Mouse (Mus musculus) intestine, postnatal 0 days (tissue): ENCODE data around the gene Npr1. TPM values are rescaled to one million over a fixed set of nuclear protein-coding genes. Genes with fewer than 3 reads are reported as not detected.
A peak's percentile ranks its signal among the peaks of the same experiment; 100 is the strongest.

Experiments
- ATAC-seq: fragments of 200-750 bp; cut with Nextera tagmentation; 2 replicates; pipeline ENCODE4 v1.8.0; 2017; ENCODE audit warnings: mild to moderate bottlenecking, moderate TSS enrichment, moderate library complexity
- H3K27ac ChIP-seq: fragments of 300-500 bp; sonication (generic); 2 replicates; pipeline ENCODE4 v1.5.1; 2014; ENCODE audit warnings: mild to moderate bottlenecking, low read depth, low read length, moderate library complexity
- H3K27me3 ChIP-seq: fragments of 300-500 bp; sonication (generic); replicated peaks from 2 replicates; pipeline ENCODE4 v1.6.1; 2014; ENCODE audit warnings: low read length, mixed read lengths; ENCODE audit not compliant: control insufficient read depth, insufficient read depth
- H3K36me3 ChIP-seq: fragments of 300-500 bp; sonication (generic); 2 replicates; pipeline ENCODE4 v1.6.1; 2014; ENCODE audit warnings: mild to moderate bottlenecking, moderate library complexity; ENCODE audit not compliant: control insufficient read depth, insufficient read depth
- H3K4me1 ChIP-seq: fragments of 300-500 bp; sonication (generic); replicated peaks from 2 replicates; pipeline ENCODE4 v1.6.1; 2014; ENCODE audit warnings: antibody characterized with exemption, low read length, mixed read lengths; ENCODE audit not compliant: control insufficient read depth, insufficient read depth
- H3K4me2 ChIP-seq: fragments of 300-500 bp; sonication (generic); replicated peaks from 2 replicates; pipeline ENCODE4 v1.6.1; 2014; ENCODE audit warnings: low read depth, mild to moderate bottlenecking, moderate library complexity
- H3K4me3 ChIP-seq: fragments of 300-500 bp; sonication (generic); 2 replicates; pipeline ENCODE4 v1.5.1; 2014; ENCODE audit warnings: low read depth, low read length
- H3K9ac ChIP-seq: fragments of 300-500 bp; sonication (generic); 2 replicates; pipeline ENCODE4 v1.6.1; 2014; ENCODE audit warnings: mild to moderate bottlenecking, low read depth, low read length
- H3K9me3 ChIP-seq: fragments of 300-500 bp; sonication (generic); 2 replicates; pipeline ENCODE4 v1.6.1; 2016; ENCODE audit warnings: mixed run types; ENCODE audit not compliant: control insufficient read depth
- CTCF ChIP-seq: sonication (generic); IDR thresholded peaks from 2 replicates; pipeline ENCODE4 v1.5.1; 2016; ENCODE audit warnings: low read depth, mild to moderate bottlenecking, control low read depth, antibody characterized with exemption, moderate library complexity
- WGBS: fragments of 180-500 bp; shearing (Covaris S2); extraction: QIAGEN DNeasy Blood & Tissue Kit; methylation state at CpG from one replicate; pipeline ENCODE4 v1.1.7; 2014; 5-methylcytosine and 5-hydroxymethylcytosine counted together
- polyA plus RNA-seq: library from polyadenylated mRNA; unstranded; fragments of >200 nt; fragmentation: Nextera tagmentation; extraction: Ambion mirVana; gene quantifications from 2 replicates; pipeline ENCODE4 v1.2.1, GENCODE M21; 2015

Npr1 gene
- polyA plus RNA-seq = 3.4 and 4.2 TPM in 2 replicates

DNA sequence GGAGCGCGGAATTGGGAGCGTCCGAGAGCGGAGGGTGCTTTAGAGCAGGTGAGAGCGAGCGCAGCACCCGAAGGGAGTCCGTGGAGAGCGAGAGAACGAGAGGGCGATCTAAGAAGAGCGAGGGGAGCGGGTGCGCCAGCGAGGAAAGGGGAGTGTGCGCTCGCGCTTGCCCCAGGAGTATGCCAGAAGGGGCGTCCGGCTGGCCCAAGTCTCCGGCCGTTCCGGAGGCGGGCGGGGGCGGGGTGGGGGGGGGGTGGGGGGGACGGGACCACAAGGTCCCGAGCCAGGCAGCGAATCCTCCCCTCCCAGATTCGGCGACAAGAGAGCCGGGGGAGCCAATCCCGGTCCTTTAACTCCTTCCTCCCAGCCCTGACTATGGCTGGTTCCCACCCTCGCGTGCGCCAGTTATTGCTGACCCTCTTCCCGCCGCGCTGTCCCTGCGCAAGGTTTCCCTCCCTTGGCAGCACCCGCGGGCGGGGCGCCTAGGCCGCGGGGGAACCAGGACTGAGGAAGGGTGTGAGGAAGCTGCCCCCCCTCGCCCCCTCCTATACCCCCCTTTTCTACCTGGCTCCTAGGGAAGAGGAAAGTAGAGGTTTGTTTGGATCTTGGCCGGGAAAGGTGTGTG, at the start of gene Npr1:
TSS of gene Npr1 (minus strand) at position 181 of the 625 bp plus-strand sequence.
- WGBS = under 1% methylated on average over 32 of the region's 49 CpGs
- Histone ChIP-seq H3K9me3 (no peaks in the 10 kb centered on the region), H3K27ac (no peak within 1 kb of the TSS; the same call in 1 of the 2 replicates), H3K9ac (peak within 1 kb of the TSS; percentile 47), H3K4me1 (peaks cover 5% of the 10 kb centered on the region; the same call in 1 of the 2 replicates), H3K36me3 (no peaks in the 10 kb centered on the region), H3K4me2 (peak within 1 kb of the TSS; percentile 96), H3K4me3 (peak within 1 kb of the TSS; percentile 57), H3K27me3 (peaks cover 28% of the 10 kb centered on the region)
- peak; percentile 23; the same call in 1 of the 2 replicates for ATAC-seq
- TF ChIP-seq CTCF = no peak

DNA sequence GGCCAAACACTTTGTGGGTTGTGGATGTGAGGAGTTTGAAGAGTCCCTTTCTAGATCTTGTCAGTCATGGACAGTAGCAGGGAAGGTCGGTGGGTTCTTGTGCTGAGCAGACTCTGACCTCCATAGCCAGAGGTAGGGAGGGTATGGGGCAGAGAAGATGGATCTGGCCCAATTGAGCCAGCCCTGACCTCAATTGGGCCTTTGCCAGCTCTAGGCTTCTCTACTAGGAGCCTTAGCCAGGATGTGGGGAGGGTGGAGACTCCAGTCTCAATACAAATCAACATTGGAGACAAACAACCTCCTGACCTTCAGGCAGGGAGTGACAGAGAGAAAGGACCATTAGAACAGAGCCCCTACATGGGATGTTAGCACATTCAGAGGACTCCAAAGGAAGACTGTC, 49.6 kb upstream of the Npr1 start:
- ATAC-seq = no peak
- peak overlapping the region; percentile 48; the same call in 1 of the 2 replicates for H3K9ac ChIP-seq
- H3K27me3 ChIP-seq = no peaks in the 10 kb centered on the region
- peak overlapping the region; percentile 83 for H3K4me2 ChIP-seq
- TF ChIP-seq CTCF = no peak
- no peaks in the 10 kb centered on the region for H3K9me3 ChIP-seq
- H3K4me3 ChIP-seq = peak overlapping the region; percentile 45
- H3K4me1 ChIP-seq = no peaks in the 10 kb centered on the region
- whole genome bisulfite sequencing = 17% methylated on average over 1 of the region's 1 CpGs
- H3K36me3 ChIP-seq = no peaks in the 10 kb centered on the region
- H3K27ac ChIP-seq = 0 out of 2 replicates have a peak overlapping the region, but pooled peaks have one; percentile 71

GRCm38 (mm10) chr3:90514691-90515090, 49.0 kb upstream of the Npr1 start:
- Histone ChIP-seq H3K9me3 (no peaks in the 10 kb centered on the region), H3K4me3 (peak overlapping the region; percentile 45), H3K9ac (peak overlapping the region; percentile 53), H3K27ac (peak overlapping the region; percentile 71; the same call in 1 of the 2 replicates), H3K27me3 (no peaks in the 10 kb centered on the region), H3K36me3 (no peaks in the 10 kb centered on the region), H3K4me1 (no peaks in the 10 kb centered on the region), H3K4me2 (peak overlapping the region; percentile 83)
- ATAC-seq = peak; percentile 77
- under 1% methylated on average over 10 of the region's 10 CpGs for WGBS
- TF ChIP-seq CTCF = no peak; the same call in 1 of the 2 replicates

DNA sequence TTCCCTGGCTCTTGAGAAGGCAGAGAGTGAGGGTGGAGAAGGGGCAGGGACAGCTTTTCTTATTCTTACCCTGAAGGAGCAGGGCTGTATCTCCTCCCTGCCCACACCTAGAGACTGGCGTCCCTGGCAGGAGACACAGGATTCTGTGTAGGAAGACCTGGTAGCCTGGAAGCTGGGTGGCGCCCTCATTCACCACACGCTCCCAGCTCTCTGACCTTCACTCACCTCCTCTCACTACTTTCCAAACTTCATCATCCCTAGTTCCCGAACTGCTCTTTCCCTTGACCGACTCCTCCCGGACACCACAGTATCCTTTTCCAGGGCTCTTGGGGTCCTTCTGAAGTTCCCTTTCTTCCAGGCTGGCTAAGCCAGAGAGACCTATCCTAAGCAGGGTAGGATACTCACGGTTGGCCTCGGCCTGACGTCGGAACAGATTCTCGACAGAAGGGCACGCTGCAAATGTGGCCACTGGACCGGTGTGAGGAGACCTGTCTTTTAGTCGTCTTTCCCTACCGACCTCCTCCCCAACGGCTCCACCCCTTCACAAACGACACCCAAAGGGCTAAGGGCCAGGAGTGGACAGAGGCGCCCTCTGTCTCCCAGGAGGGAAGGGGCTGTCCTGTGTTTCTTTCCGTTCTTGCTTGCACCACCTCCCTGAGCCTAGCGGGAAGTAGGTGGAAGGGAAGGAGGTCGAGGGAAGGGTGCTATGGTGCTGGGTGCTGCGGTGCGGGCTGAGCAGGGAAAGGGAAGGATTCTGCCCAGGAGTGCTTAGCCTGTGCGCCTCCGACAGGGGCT, 48.3 kb upstream of the Npr1 start, which contains the start of the genes S100a1 and S100a13:
TSS of gene S100a1 (minus strand) at position 597 of the 795 bp plus-strand sequence.
TSS of gene S100a13 (plus strand) at position 640 of the 795 bp plus-strand sequence.
- Histone ChIP-seq H3K4me1 (no peaks in the 10 kb centered on the region), H3K36me3 (no peaks in the 10 kb centered on the region), H3K9ac (peak within 1 kb of the TSS; percentile 53), H3K4me3 (peak within 1 kb of the TSS; percentile 45), H3K4me2 (peak within 1 kb of the TSS; percentile 83), H3K27me3 (no peaks in the 10 kb centered on the region), H3K27ac (peak within 1 kb of the TSS; percentile 71), H3K9me3 (no peaks in the 10 kb centered on the region)
- ATAC-seq = peak; percentile 56
- WGBS = 2% methylated on average over 25 of the region's 25 CpGs
- peak; percentile 72 for TF ChIP-seq CTCF

DNA sequence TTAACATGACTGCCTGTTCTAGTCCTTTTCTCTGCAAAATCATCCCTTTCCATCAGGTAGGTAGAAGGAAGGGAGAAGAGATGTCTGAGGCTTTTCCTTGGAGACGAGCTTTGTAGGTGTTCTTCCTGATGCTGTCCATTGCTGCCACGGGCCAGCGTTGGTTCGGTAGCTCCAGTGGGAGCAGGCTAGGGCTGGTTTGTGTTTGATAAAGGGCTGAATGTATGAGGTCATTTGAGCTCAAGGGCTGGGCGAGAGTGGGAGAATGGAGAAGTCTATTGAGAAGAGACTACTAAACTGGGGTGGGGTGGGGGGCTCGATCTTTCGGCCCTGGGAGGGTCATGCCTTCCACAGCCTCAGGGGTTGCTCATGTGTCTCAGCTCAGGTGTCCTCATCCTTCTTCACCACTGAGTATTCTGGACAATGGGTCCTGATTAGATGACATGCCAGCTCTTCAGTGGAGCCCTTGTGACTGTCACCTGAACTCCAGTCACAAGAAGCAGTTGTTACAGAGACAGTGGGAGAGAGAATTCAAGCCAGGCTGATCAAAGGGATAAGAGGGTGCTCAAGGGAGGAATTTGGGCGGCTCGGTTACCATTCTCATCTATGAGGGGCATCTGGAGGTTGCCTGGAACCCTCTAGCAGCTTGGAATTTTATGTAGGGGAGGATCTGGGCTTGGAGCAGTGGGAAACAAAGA, 47.4 kb upstream of the Npr1 start:
- Histone ChIP-seq H3K9me3 (no peaks in the 10 kb centered on the region), H3K27me3 (no peaks in the 10 kb centered on the region), H3K36me3 (no peaks in the 10 kb centered on the region), H3K4me2 (peak overlapping the region; percentile 83), H3K9ac (peak overlapping the region; percentile 53; the same call in 1 of the 2 replicates), H3K4me1 (peaks cover 2% of the 10 kb centered on the region; the same call in 1 of the 2 replicates), H3K27ac (peak overlapping the region; percentile 71; the same call in 1 of the 2 replicates), H3K4me3 (peak overlapping the region; percentile 45; the same call in 1 of the 2 replicates)
- 79% methylated on average over 9 of the region's 9 CpGs for WGBS
- ATAC-seq = no peak
- TF ChIP-seq CTCF = no peak
